Mouse (Mus musculus) MEL (cell line): ENCODE measurements at regions not wholly inside any gene's neighbourhood (a gene's known extent, or its start where the extent isn't known, plus 50 kb on each side); places are given as distances from the start of the nearest gene placed in this dataset.

ENCODE experiments used
- DNase-seq: peaks from one replicate; pipeline ENCODE4 v3.0.0; 2011; ENCODE audit warnings: low read depth, low spot score
- H3K27ac ChIP-seq: 2 replicates; pipeline ENCODE4 v1.5.1; 2012; ENCODE audit warnings: low read depth, mild to moderate bottlenecking, control low read depth, low read length, moderate library complexity; ENCODE audit not compliant: control insufficient read depth
- H3K27me3 ChIP-seq, 2 experiments: fragments of 150-350 bp in 1 of 2; sonication (generic) in 1 of 2; 2 replicates each; pipeline ENCODE4 v1.6.1; 2012; ENCODE audit warnings: low read length in 2 of 2, mild to moderate bottlenecking in 2 of 2, improper control_type of control experiment in 1 of 2, moderate library complexity in 1 of 2; ENCODE audit not compliant: insufficient read depth in 2 of 2, control insufficient read depth in 1 of 2
- H3K36me3 ChIP-seq, 2 experiments: 2 replicates each; pipeline ENCODE4 v1.6.1; 2012 to 2014; ENCODE audit warnings: low read length in 2 of 2, improper control_type of control experiment in 1 of 2, inconsistent platforms in 1 of 2, mild to moderate bottlenecking in 1 of 2; ENCODE audit not compliant: insufficient read depth in 2 of 2, control insufficient read depth in 1 of 2
- H3K4me1 ChIP-seq, 2 experiments: fragments of 150-350 bp in 1 of 2; sonication (generic) in 1 of 2; 2 replicates each; pipeline ENCODE4 v1.6.1; 2012; ENCODE audit warnings: low read length in 2 of 2, improper control_type of control experiment in 1 of 2, mild to moderate bottlenecking in 1 of 2; ENCODE audit not compliant: insufficient read depth in 2 of 2, control insufficient read depth in 1 of 2
- H3K4me3 ChIP-seq, 2 experiments: fragments of 150-350 bp in 1 of 2; sonication (generic) in 1 of 2; 2 replicates each; pipeline ENCODE4 v1.5.1; 2012; ENCODE audit warnings: low read depth in 2 of 2, low read length in 2 of 2, mild to moderate bottlenecking in 2 of 2, moderate library complexity in 2 of 2, control low read depth in 1 of 2, improper control_type of control experiment in 1 of 2; ENCODE audit not compliant: control insufficient read depth in 1 of 2, insufficient read depth in 1 of 2
- H3K79me2 ChIP-seq: 2 replicates; pipeline ENCODE4 v1.6.1; 2012; ENCODE audit warnings: mild to moderate bottlenecking, low read length, moderate library complexity; ENCODE audit not compliant: control insufficient read depth, poor library complexity, insufficient read depth
- H3K9ac ChIP-seq: 2 replicates; pipeline ENCODE4 v1.6.1; 2012; ENCODE audit warnings: low read depth, mild to moderate bottlenecking, control low read depth, low read length, moderate library complexity; ENCODE audit not compliant: control insufficient read depth, poor library complexity, severe bottlenecking
- H3K9me3 ChIP-seq: fragments of 150-350 bp; sonication (generic); replicated peaks from 2 replicates; pipeline ENCODE4 v1.6.1; 2012; ENCODE audit warnings: mild to moderate bottlenecking, low read length, improper control_type of control experiment, moderate library complexity; ENCODE audit not compliant: insufficient read depth
- CHD1 ChIP-seq: IDR thresholded peaks from 2 replicates; pipeline ENCODE4 v1.6.1; 2012; ENCODE audit warnings: low read depth, mild to moderate bottlenecking, inconsistent platforms, low read length, improper control_type of control experiment
- CHD2 ChIP-seq: IDR thresholded peaks from 2 replicates; pipeline ENCODE4 v1.6.1; 2011; ENCODE audit warnings: low read length, improper control_type of control experiment
- CTCF ChIP-seq, 3 experiments: IDR thresholded peaks in 2 of 3; conservative IDR thresholded peaks in 1 of 3; 2 replicates each; pipeline ENCODE4 v1.5.1; 2011 to 2012; ENCODE audit warnings: low read length in 3 of 3, low read depth in 2 of 3, mild to moderate bottlenecking in 2 of 3, improper control_type of control experiment in 1 of 3, inconsistent platforms in 1 of 3, mixed read lengths in 1 of 3, moderate library complexity in 1 of 3; ENCODE audit not compliant: control insufficient read depth in 1 of 3, insufficient read depth in 1 of 3, poor library complexity in 1 of 3, severe bottlenecking in 1 of 3
- E2F4 ChIP-seq: IDR thresholded peaks from 2 replicates; pipeline ENCODE4 v1.6.1; 2011; ENCODE audit warnings: low read depth, low read length, improper control_type of control experiment, borderline replicate concordance
- ELF1 ChIP-seq: IDR thresholded peaks from 2 replicates; pipeline ENCODE4 v1.6.1; 2014; ENCODE audit warnings: low read depth, mild to moderate bottlenecking, inconsistent platforms, low read length, improper control_type of control experiment, moderate library complexity
- GATA1 ChIP-seq: IDR thresholded peaks from 2 replicates; pipeline ENCODE4 v1.6.1; 2011; ENCODE audit warnings: low read depth, low read length, improper control_type of control experiment
- JUND ChIP-seq: IDR thresholded peaks from 2 replicates; pipeline ENCODE4 v1.6.1; 2011; ENCODE audit warnings: low read depth, mild to moderate bottlenecking, improper control_type of control experiment, low read length
- KAT2A ChIP-seq: conservative IDR thresholded peaks from 2 replicates; pipeline ENCODE4 v1.6.1; 2012; ENCODE audit warnings: low read depth, low read length, improper control_type of control experiment, inconsistent platforms
- MAX ChIP-seq: IDR thresholded peaks from 2 replicates; pipeline ENCODE4 v1.6.1; 2011; ENCODE audit warnings: low read length, improper control_type of control experiment
- MEF2A ChIP-seq: IDR thresholded peaks from 2 replicates; pipeline ENCODE4 v1.6.1; 2014; ENCODE audit warnings: low read depth, mild to moderate bottlenecking, inconsistent platforms, low read length, improper control_type of control experiment; ENCODE audit not compliant: poor library complexity, insufficient replicate concordance, severe bottlenecking; ENCODE audit errors: extremely low read depth
- MYC ChIP-seq: IDR thresholded peaks from 2 replicates; pipeline ENCODE4 v1.6.1; 2011; ENCODE audit warnings: low read depth, mild to moderate bottlenecking, low read length, improper control_type of control experiment, moderate library complexity
- RAD21 ChIP-seq: IDR thresholded peaks from 2 replicates; pipeline ENCODE4 v1.6.1; 2011; ENCODE audit warnings: mild to moderate bottlenecking, low read depth, low read length, improper control_type of control experiment
- TAL1 ChIP-seq: IDR thresholded peaks from 2 replicates; pipeline ENCODE4 v1.6.1; 2012; ENCODE audit warnings: mild to moderate bottlenecking, inconsistent platforms, low read length, moderate library complexity, mixed read lengths
- TCF12 ChIP-seq: IDR thresholded peaks from 2 replicates; pipeline ENCODE4 v1.6.1; 2014; ENCODE audit warnings: low read depth, mild to moderate bottlenecking, inconsistent platforms, low read length, improper control_type of control experiment, moderate library complexity
- USF1 ChIP-seq: IDR thresholded peaks from 2 replicates; pipeline ENCODE4 v1.6.1; 2014; ENCODE audit warnings: low read depth, mild to moderate bottlenecking, inconsistent platforms, low read length, improper control_type of control experiment, moderate library complexity
- ZKSCAN1 ChIP-seq: IDR thresholded peaks from 2 replicates; pipeline ENCODE4 v1.6.1; 2012; ENCODE audit warnings: low read depth, mild to moderate bottlenecking, inconsistent platforms, low read length, improper control_type of control experiment, moderate library complexity
- ZMIZ1 ChIP-seq: IDR thresholded peaks from 2 replicates; pipeline ENCODE4 v1.6.1; 2012; ENCODE audit warnings: low read depth, mild to moderate bottlenecking, inconsistent platforms, low read length, improper control_type of control experiment, moderate library complexity
- ZNF384 ChIP-seq: IDR thresholded peaks from 2 replicates; pipeline ENCODE4 v1.6.1; 2012; ENCODE audit warnings: low read depth, mild to moderate bottlenecking, inconsistent platforms, low read length, improper control_type of control experiment

GRCm38 (mm10) chr4:47823299-47823698 lies 221.7 kb upstream of the Nr4a3 start:
- Histone ChIP-seq H3K27me3 (peaks cover 0 to 1% of the 10 kb centered on the region in 2 experiments; a peak in 1 of 4 replicates), H3K27ac (no peak overlapping the region), H3K9ac (no peak overlapping the region), H3K4me1 (no peaks in the 10 kb centered on the region), H3K9me3 (no peaks in the 10 kb centered on the region), H3K36me3 (no peaks in the 10 kb centered on the region), H3K4me3 (no peak overlapping the region), H3K79me2 (no peaks in the 10 kb centered on the region)
- no peak for TF ChIP-seq RAD21
- no peak for TF ChIP-seq E2F4
- no peak for TF ChIP-seq USF1
- no peak for TF ChIP-seq JUND
- TF ChIP-seq KAT2A, result no peak
- TF ChIP-seq TAL1, result no peak
- TF ChIP-seq ELF1, result no peak
- no peak for TF ChIP-seq GATA1
- no peak for TF ChIP-seq MYC
- no peak for TF ChIP-seq MAX
- TF ChIP-seq ZKSCAN1, result no peak
- no peak for TF ChIP-seq ZNF384
- no peak for TF ChIP-seq MEF2A
- no peak for TF ChIP-seq CHD1
- TF ChIP-seq CTCF (IDR thresholded peaks at IDR 0.05 in 2 of 3, conservative IDR thresholded peaks at IDR 0.05 in 1 of 3; ENCODE audit: control insufficient read depth in 1 of 3, insufficient read depth in 1 of 3, low read depth in 2 of 3, low read length in 3 of 3, poor library complexity in 1 of 3, severe bottlenecking in 1 of 3), result no peak
- TF ChIP-seq CHD2, result no peak
- TF ChIP-seq TCF12, result no peak
- no peak for DNase-seq

- peaks cover 0 to 1% of the 10 kb centered on the region in 2 experiments; a peak in 1 of 4 replicates for H3K27me3 ChIP-seq
- DNase-seq, result no peak
- no peak overlapping the region for H3K4me3 ChIP-seq
- TF ChIP-seq TCF12 (no peak), USF1 (no peak)
- no peaks in the 10 kb centered on the region for H3K79me2 ChIP-seq
- no peak overlapping the region for H3K27ac ChIP-seq
- H3K9me3 ChIP-seq, result no peaks in the 10 kb centered on the region
- no peaks in the 10 kb centered on the region for H3K4me1 ChIP-seq
- no peaks in the 10 kb centered on the region for H3K36me3 ChIP-seq
- H3K9ac ChIP-seq, result no peak overlapping the region
Measured at GRCm38 (mm10) chr4:47824083-47824482, 220.9 kb upstream of the Nr4a3 start.

- Histone ChIP-seq H3K4me1 (no peaks in the 10 kb centered on the region), H3K27ac (no peak overlapping the region), H3K9ac (no peak overlapping the region), H3K36me3 (no peaks in the 10 kb centered on the region), H3K27me3 (no peaks in the 10 kb centered on the region), H3K79me2 (no peaks in the 10 kb centered on the region), H3K9me3 (no peaks in the 10 kb centered on the region), H3K4me3 (no peak overlapping the region)
- no peak for TF ChIP-seq MYC
- TF ChIP-seq RAD21, result no peak
- no peak for TF ChIP-seq GATA1
- no peak for TF ChIP-seq MEF2A
- TF ChIP-seq ZNF384, result no peak
- no peak for TF ChIP-seq ZMIZ1
- DNase-seq, result no peak
Measured at GRCm38 (mm10) chr4:47832905-47833304, 212.0 kb upstream of the Nr4a3 start.
